Mouse (Mus musculus) adrenal gland, adult (tissue): ENCODE data around the gene Rtraf.
"Not testable (repeated sequence)": the region's sequence is repeated elsewhere in the genome, so short reads cannot be mapped to it uniquely, and the experiment has no call there.

Source experiments
- DNase-seq, 2 experiments: peaks; one replicate each; pipeline ENCODE4 v3.0.0; 2022 to 2023; ENCODE audit warnings: low spot score in 1 of 2; ENCODE audit not compliant: inconsistent age in 2 of 2

Rtraf gene

DNA sequence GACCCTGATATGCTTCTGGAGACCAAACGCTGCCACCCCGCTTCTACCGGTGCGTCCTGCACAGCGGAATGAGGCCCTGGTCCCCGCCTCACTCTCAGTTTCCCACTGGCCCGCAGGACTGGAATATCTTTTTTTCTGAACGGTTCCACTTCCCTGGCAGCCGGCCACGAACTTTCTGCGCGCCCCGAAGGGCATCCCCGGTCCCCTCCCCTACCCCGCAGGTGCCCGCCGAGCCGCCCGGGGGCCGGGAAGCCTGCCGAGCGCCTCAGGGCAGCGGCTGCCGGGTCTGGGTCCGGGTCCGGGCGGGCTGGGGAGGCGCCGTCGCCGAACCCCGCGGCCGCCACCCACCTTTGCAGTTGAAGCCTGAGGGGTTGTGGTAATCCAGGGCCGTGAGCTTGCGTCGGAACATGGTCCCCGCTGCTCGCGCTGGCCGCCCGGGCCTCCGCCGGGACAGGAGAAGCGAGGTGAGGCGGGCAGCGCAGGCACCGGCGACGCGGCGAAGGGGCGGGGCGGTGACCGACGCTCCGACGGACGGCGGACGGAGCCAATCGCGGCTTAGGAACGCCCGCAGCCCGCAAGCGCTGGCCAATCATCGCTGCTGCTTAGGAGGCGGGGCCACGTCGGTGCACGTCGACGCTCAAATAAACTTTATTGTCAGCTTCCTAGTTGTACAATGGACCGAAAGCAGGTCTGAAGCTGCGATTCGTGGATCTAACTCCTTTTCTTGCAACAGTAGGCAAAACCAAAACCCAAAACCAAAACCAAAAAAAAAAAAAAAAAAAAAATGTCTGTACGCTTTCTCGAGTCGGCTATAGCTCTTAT lies at the start of gene Rtraf:
Gene Rtraf (minus strand): TSS at position 504 of the 822 bp plus-strand sequence.
- DNase-seq: peak; percentile 95 to 97

DNA sequence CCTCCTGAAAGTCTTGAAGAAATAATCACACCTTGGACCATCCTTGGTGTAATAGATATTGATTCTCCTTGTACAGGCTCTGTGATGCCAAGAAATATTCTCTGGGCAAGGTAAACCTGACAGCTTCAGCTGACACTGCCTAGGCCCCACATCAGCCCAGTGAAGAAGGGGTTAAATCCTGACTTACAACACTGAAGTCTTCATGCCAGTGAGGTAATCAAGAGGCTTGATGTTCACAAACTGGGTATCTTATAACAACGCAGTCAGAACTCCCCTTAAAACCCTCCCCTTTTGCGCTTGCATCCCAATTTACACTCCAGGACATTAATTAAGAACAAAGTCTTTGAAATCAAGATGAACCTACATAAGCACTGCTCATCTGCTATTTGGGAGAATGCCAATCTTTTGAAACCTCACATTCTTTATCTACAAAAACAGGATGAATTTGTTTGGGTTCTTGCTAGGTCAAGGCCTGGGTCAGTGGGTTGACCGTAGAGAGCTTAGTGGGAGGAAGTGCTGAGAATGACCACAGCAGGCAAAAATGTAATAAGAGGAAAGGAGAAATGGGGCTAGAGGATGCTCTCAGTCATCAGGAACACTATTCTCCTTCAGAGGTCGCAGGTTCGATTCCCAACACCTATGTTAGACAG lies 43.8 kb upstream of the Rtraf start:
- peak; percentile 38 to 62 for DNase-seq

DNA sequence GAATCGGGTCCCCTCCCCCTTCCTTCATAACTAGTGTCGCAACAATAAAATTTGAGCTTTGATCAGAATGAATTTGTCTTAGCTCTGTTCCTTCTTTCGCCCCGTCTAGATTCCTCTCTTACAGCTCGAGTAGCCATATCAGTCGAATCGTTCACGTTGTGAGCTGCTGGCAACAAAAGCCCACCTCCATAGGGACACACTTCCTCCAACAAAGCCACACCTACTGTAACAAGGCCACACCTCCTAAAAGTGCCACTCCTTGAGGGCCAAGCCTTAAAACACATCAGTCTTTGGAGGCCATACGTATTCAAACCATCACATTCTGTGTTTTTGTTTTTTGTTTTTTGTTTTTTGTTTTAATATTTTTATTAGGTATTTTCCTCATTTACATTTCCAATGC lies 41.5 kb upstream of the Rtraf start:
- DNase-seq: not testable (repeated sequence)

DNA sequence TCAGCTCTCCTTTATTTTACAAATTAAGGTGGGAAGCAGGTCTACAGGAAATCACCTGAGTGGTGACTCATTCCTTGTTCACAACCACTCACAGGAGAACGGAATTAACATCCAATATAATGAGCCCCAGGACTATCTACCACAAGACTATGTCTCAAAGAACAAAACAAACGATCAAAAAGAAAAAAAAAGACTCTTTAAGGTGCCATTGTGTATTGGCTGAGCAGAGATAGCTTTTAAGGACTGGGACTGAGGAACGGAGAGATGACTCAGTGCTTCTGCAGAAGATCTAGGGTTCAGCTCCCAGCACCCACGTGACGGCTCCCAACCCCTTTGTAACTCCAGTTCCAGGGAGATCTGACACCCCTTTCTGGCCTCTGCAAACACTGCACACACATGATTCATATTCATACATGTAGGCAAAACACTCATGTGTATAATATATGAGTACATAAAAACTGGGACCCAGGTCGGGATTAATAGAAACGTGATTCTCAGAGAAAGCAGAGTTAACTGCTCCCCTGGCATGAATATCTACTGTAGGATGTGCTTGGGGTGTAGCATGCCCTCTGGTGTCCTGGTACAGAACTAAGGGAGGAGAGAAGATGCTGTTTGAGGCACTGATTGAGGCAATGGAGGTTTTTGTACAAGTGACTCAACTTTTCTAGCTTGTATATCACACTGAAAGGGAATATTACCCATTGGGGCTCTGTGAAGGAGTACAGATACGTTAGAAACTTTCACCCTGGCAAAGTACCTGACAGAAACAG lies 37.9 kb upstream of the Rtraf start:
- peak in 1 of 2 experiments; percentile 40 for DNase-seq

DNA sequence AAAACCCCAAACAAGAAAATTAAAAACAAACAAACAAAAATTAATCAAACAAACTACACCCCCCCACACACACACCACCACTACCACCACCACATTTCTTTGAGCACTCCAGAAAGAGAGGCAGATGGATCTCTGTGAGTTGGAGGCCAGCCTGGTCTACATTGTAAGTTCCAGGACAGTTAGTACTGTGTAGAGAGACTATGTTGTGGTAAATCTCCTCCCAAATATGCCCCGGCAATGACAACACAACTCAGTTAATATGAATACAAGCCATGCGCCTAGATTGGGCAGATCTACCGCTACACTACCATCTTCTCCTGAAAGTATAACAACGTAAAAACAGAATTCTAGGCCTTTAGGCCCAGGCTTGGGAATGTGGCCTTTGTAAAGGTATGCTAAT lies 36.7 kb upstream of the Rtraf start:
- no peak for DNase-seq

DNA sequence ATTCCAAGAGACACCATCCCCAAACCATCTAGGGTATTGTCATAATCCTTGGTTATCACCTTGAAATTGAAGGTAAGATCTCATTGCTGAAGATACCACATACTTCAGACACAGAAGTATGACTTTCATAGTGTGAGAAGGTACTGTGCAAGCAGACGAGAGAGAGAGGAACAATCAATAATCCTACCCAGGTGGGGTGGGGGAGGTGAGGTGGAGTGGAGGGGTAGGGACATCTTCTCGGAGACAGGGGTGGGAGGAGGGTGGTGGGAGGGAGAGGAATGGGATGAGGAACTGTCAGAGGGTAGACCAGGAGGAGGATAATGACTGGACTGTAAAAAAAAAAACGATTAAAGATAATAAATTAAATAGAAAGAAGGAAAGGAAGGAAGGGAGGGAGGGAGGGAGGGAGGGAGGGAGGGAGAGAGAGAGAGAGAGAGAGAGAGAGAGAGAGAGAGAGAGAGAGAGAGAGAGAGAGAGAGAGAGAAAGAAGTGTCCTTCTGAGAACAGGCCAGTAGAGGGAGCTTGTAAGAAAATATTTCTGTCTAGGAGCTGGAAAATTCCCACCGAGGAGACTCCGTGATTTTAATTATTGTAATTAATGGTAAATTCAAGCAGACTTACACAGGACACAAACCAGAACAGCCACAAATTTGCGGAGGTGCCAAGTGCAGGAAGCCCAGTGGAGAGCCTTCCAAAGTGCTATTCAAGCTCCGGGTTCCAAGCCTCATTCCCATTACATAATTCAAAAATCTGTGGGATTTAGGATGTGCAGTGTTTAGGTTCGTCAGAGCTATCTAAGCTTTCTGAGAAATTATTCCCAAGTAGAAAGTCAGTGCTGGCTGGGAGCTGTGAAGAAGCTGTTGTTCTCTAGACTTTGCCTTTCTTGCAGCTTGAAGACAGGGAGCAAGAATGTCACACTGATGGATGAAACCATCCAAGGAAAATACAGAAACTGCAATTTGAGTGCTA lies 35.5 kb upstream of the Rtraf start:
- peak in 1 of 2 experiments; percentile 56 for DNase-seq

DNA sequence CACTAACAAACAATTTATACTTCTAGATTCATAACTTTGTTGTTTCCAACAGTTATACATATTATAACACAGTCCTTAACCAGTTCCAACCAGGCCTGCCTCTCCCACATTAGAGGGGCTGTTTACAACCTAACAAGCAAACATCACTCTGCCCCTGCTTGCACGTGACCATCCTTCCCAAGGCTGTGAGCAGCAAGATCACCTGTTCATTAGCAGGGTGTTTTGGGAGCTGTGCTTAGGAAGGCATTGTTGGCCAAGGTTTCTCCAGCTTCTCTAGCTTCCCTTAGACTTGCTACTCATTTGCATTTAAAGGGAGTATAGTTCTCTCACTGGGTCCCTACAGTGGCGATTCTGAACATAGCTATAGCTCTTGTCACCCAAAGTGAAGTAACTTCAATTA lies 34.7 kb upstream of the Rtraf start:
- no peak for DNase-seq

DNA sequence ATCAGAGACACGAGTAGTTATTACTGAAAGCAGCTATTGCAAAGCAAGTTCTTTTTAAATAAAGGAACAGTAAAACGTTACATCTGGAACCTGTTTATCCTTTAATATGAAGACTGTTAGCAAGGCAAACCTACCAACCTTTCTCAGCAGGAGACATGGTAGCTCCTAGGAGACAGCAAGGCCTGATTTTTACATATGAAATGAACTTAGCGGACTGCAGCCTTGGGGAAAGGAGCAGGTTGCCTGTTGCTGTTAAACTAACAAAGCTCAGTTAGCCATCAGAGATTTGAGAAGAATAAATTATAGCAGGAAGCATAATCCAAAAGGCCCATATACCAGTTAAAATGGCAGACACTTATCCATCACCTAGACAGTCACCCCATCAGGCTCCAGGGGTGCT lies 29.8 kb upstream of the Rtraf start:
- no peak for DNase-seq

DNA sequence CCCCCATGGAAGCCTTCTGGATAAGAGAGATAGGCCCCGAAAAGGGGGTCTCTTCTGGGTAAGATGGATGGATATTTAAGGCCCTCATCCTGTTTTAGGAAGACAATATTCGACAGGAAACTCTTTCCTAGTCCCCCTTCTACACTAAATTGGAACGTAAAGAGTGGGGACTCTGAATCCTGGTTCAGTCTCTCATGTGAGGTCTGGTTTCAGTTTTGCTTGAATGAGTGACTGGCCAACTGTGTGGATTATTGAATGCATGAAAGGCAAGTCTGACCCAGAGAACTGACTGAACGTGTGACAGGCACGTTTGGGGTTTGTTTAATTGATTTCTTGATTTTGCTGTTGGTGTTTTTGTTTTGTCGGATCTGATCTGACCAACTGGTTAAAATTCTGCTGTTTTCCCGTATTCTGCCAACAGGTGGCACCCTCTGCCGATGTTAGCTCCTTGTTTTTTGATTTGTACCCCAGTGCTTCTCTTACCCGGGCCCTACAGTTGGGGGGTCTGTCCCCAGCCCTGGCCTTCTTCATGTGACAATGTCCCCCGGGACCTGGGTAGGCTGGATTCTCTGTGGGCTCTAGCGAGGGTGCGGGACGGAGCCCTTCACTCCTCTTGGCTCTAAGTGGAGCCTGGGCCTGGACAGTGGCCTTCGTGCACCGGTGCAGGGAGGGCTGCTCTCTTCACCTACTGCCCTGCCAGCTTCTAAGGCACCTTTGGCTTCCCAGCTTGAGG lies 16.1 kb upstream of the Rtraf start:
- DNase-seq: peak; percentile 61 to 90

DNA sequence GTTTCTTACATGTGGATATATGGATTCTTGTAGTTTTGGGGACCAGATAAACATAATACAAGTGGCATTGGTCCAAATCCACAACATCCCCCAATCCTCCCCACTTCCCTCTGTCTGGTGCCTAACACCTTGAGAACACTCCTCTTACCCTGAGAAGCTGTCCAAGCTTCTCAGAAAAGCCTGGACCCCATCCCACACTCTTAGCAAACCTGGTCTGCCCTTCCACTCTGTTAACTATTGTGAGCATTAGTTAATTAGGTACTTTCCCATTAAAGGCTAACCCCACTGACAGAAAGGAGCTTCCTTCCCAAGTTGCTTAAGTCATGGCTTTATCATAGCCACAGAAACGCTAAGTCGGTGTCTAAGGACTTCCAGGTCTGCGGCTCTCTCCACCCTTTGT lies 12.7 kb upstream of the Rtraf start:
- no peak for DNase-seq

DNA sequence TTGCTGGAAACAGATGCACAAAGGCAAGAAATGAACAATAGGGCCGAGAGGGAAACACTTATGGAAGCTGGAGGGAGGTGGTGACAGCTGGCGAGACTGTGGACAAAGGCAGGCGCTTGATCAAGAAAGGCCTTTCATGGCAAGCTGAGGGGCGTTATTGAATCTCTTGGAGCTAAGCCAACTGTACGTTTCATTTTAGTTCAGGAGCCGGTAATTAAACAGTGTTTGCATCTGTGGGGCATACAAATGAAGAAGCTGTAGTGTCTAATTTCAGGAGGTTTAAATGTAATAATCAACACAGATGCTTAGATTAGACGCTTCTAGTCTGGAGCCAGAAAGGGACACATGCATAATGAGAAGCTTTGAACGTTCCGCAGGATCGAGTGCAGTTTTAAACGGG lies 1.9 kb upstream of the Rtraf start:
- DNase-seq: no peak

DNA sequence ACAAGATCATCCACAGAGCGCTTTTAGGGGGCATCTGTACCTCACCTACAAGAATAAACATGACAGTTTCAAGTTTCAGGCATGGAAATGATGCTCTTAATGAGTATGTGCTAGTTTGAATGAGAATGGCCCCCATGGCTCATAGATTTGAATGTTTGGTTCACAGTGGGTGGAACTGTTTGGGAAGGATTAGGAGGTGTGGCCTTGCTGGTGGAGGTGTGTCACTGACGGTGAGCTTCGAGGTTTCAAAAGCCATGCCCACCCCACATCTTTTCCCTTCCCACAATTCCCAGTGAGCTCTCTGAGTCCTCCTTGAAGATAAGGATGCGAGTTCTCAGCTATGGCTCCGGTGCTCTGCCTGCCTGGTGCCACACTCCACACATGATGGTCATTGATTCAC lies 1.9 kb downstream of the Rtraf start:
- DNase-seq: no peak

DNA sequence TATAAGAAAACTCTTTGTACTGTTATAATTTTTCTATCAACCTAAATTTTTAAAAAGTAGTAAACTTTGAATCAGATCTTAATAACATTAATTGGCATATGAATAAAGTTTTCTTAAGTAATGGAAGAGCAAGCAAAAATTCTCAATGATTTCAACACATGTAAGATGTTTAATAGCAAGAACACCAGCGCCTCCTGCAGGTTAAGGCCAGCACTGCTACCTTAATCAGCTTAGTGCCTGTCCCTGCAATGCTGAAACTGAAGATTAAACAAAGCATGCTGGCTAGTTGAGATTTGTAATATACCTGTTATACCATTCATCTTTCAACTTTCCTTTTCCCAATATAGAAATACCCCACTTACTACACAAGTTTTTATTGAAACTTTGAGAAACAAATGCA lies 5.7 kb downstream of the Rtraf start:
- DNase-seq: peak; percentile 66 to 94

DNA sequence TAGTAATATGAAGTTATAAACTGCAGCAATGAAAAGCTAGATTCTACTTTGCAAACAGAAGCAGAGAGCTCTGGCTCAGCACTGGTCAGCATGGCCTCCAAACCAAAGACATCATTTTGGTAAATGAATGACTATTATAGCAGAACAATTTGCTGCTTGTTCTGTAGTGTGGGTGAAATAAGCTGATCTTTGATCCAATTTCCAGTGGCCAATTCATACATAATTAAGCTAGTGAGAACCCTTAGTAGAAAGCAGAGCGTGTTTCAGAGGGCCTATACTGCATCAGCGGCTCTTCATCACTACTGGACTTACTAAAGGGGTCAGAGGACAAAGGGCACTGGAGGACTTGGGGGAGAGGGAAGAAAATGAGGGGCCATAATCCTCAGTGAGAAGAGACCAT lies 10.6 kb downstream of the Rtraf start:
- DNase-seq: no peak

DNA sequence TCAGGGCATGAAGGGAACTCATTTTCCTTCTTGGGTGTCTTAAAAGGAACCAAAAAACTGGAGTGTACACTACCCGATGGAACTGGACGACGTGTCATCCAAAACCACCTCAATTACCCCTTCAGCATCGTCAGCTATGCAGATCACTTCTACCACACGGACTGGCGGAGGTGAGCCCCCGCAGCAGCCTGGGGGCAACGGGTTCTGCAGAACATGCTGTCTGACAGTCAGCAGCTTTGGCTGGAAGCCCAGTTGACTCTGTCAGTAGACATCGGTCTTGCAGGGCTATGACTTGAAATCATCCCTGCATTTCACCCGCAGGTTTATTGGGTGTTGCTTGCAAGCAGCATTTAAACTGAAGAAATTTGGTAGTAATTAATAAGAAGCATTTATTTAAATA lies 13.7 kb downstream of the Rtraf start:
- DNase-seq: no peak

DNA sequence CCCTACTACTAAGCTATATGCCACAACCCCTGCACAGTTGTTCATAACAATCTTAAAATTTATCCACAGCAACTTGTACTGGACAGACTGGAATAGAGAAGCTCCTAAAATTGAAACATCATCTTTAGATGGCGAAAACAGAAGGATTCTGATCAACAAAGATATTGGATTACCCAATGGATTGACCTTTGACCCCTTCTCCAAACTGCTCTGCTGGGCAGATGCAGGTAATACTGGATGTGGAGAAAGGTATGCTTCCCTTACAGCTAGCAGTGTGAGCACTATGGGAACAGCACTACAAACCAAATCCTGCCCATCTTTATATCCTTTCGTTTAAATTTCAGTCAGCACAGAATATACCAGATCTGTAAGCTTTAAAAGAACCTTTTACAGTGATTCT lies 15.8 kb downstream of the Rtraf start:
- DNase-seq: no peak

DNA sequence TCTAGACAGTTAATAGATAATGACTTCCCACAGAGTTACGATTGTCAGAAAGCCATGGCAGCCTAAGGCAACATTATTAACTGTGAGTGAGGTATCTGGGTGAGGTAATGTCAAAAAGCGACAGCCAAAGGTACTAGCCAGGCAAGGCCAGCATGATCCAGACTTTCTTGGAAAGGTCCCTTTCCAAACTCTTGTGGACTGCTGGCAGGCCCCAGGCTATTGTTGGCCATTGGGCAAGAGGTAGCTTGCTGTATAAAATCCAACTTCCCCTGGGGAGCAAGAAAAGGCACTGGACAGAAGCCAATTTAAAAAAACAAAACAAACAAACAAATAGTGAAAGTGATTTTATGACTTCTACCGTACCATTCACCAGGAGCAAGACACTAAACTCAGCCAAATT lies 16.3 kb downstream of the Rtraf start:
- DNase-seq: peak in 1 of 2 experiments; percentile 67

DNA sequence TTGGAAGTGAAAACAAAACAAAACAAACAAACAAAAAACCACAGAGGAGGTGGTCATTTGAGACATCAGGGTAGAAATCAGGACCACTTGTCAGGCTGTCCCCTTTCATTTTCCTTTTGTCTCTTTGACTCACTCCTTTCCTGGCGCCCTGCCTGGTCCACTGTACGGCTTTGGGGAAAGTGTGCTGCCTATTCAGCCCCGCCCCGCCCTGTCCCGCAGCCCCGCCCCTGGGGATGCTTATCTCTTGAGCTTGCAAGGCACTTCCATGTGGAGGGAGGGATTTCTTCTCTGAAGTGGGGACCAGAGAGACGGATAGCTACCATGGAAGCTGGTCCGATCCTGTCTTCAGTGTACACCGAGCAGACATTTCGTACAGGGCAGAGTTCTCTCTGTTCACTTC lies 20.0 kb downstream of the Rtraf start:
- DNase-seq: peak in 1 of 2 experiments; percentile 43

DNA sequence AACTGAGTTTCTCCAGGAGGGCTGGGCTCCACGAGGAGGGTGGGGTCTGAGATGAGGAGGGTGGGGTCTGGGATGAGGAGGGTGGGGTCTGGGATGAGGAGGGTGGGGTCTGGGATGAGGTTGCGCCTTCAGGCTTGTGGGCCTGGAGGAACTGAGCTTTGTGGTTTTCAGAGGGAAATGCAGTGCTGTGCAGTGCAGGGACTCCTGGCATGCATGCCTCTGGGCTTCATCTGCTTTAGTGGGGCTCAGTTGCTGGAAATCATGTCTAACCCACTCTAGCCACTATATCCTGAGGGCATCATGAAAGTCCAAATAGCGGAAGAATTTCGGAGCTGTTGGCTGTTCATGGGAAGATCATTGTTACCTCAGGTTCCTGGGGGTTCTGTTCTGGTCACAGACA lies 20.4 kb downstream of the Rtraf start:
- DNase-seq: no peak
